Mouse (Mus musculus): Measurements from ENCODE around the gene Cfb. TPM values are rescaled to one million over a fixed set of nuclear protein-coding genes. Genes with fewer than 3 reads are reported as not detected.

Gene Cfb
- polyA plus RNA-seq, 1 experiment from 2014 or later, result 2.7 TPM

- Histone ChIP-seq H3K27me3 (ENCODE audit: poor library complexity, severe bottlenecking) (peaks cover 22% of the 10 kb centered on the region), H3K36me3 (replicated peaks) (no peaks in the 10 kb centered on the region), H3K4me1 (peaks cover 17% of the 10 kb centered on the region), H3K4me3 (no peak within 1 kb of the TSS), H3K27ac (no peak within 1 kb of the TSS; the same call in 1 of the 2 replicates), H3K9me3 (no peaks in the 10 kb centered on the region)
- WGBS, result 71% methylated on average over 11 of the region's 11 CpGs
- DNase-seq (ENCODE audit: extremely low spot score, low spot score), result no peak
Observed at GRCm38 (mm10) chr17:34879336-34879879, 17.1 kb upstream of the Cfb start, which contains the start of gene Zbtb12. Gene Zbtb12 (plus strand): TSS chr17:34879483.

GRCm38 (mm10) chr17:34874321-34874720 lies 12.0 kb upstream of the Cfb start:
- no peaks in the 10 kb centered on the region for H3K9me3 ChIP-seq
- no peaks in the 10 kb centered on the region for H3K27me3 ChIP-seq (ENCODE audit: poor library complexity, severe bottlenecking)
- peaks cover 2% of the 10 kb centered on the region for H3K4me1 ChIP-seq
- H3K4me3 ChIP-seq, result no peak overlapping the region
- WGBS, result 95% methylated on average over 6 of the region's 6 CpGs
- H3K36me3 ChIP-seq (replicated peaks), result no peaks in the 10 kb centered on the region
- no peak overlapping the region for H3K27ac ChIP-seq
- no peak for DNase-seq (ENCODE audit: extremely low spot score, low spot score)

- 72% methylated on average over 7 of the region's 7 CpGs for WGBS
- Histone ChIP-seq H3K36me3 (replicated peaks) (no peaks in the 10 kb centered on the region), H3K27ac (no peak overlapping the region), H3K4me1 (peaks cover 3% of the 10 kb centered on the region; the same call in 1 of the 2 replicates), H3K4me3 (no peak overlapping the region), H3K9me3 (no peaks in the 10 kb centered on the region), H3K27me3 (ENCODE audit: poor library complexity, severe bottlenecking) (no peaks in the 10 kb centered on the region)
- no peak for DNase-seq (ENCODE audit: extremely low spot score, low spot score)
Observed at GRCm38 (mm10) chr17:34865981-34866380, 3.7 kb upstream of the Cfb start.

GRCm38 (mm10) chr17:34861704-34862415 lies 458 bp downstream of the Cfb start:
- H3K27ac ChIP-seq, result no peak overlapping the region
- H3K36me3 ChIP-seq (replicated peaks), result peaks cover 13% of the 10 kb centered on the region
- whole genome bisulfite sequencing, result 75% methylated on average over 13 of the region's 13 CpGs
- no peaks in the 10 kb centered on the region for H3K27me3 ChIP-seq (ENCODE audit: poor library complexity, severe bottlenecking)
- DNase-seq (ENCODE audit: extremely low spot score, low spot score), result no peak
- no peaks in the 10 kb centered on the region for H3K9me3 ChIP-seq
- peaks cover 3% of the 10 kb centered on the region; the same call in 1 of the 2 replicates for H3K4me1 ChIP-seq
- H3K4me3 ChIP-seq, result no peak overlapping the region

GRCm38 (mm10) chr17:34860514-34860913 lies 1.8 kb downstream of the Cfb start:
- Histone ChIP-seq H3K36me3 (replicated peaks) (peaks cover 27% of the 10 kb centered on the region), H3K27ac (no peak overlapping the region), H3K4me1 (peaks cover 3% of the 10 kb centered on the region; the same call in 1 of the 2 replicates), H3K4me3 (no peak overlapping the region), H3K9me3 (no peaks in the 10 kb centered on the region), H3K27me3 (ENCODE audit: poor library complexity, severe bottlenecking) (no peaks in the 10 kb centered on the region)
- WGBS, result 87% methylated on average over 9 of the region's 9 CpGs
- no peak for DNase-seq (ENCODE audit: extremely low spot score, low spot score)

DNA sequence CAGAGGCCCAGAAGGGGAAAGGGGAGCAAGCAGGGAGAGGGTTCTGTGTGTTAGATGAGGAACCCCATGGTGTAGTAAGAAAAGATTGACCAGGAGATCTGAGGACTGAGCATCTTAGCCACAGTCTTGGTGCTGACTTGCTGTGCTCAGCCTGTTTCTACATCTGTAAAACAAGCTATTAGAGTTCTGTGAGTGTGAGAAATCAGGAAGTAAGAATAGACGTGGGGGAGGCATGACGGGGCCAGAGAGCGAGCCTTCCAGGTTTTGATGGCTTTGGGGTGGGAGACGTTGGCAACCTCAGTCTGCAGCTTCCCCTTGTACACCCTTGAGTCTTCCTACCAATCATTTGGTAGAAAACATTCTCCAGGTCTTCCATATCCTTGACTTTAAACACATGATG lies 3.6 kb downstream of the Cfb start:
- Histone ChIP-seq H3K9me3 (no peaks in the 10 kb centered on the region), H3K36me3 (replicated peaks) (peaks cover 45% of the 10 kb centered on the region), H3K27me3 (ENCODE audit: poor library complexity, severe bottlenecking) (no peaks in the 10 kb centered on the region), H3K27ac (no peak overlapping the region), H3K4me1 (no peaks in the 10 kb centered on the region), H3K4me3 (no peak overlapping the region)
- no peak for DNase-seq (ENCODE audit: extremely low spot score, low spot score)
- WGBS, result 86% methylated on average over 4 of the region's 4 CpGs

GRCm38 (mm10) chr17:34855825-34856224 lies 6.5 kb downstream of the Cfb start:
- 55% methylated on average over 3 of the region's 3 CpGs for WGBS
- Histone ChIP-seq H3K4me1 (peaks cover 15% of the 10 kb centered on the region), H3K9me3 (no peaks in the 10 kb centered on the region), H3K4me3 (no peak overlapping the region), H3K27ac (no peak overlapping the region), H3K27me3 (ENCODE audit: poor library complexity, severe bottlenecking) (no peaks in the 10 kb centered on the region), H3K36me3 (replicated peaks) (peaks cover 65% of the 10 kb centered on the region)
- no peak for DNase-seq (ENCODE audit: extremely low spot score, low spot score)

DNA sequence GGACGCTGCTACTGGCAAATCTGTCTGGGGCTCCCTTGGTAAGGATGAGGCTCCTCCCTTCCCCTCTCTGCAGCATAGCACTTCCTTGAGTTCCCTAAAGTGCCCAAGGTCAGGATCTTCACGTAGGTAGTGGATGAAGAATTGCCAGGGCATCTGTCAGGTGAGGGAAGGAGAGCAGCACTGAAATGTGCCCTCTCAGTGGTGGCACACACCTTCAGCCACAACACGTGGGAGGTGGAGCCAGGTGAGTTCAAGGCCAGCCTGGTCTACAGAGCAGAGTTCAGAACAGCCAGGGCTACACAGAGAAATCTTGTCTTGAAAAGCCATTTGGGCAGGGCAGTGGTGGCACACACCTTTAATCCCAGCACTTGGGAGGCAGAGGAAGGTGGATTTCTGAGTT lies 7.6 kb downstream of the Cfb start:
- Histone ChIP-seq H3K36me3 (replicated peaks) (peaks cover 65% of the 10 kb centered on the region), H3K4me1 (peaks cover 20% of the 10 kb centered on the region), H3K27me3 (ENCODE audit: poor library complexity, severe bottlenecking) (no peaks in the 10 kb centered on the region), H3K27ac (no peak overlapping the region), H3K4me3 (no peak overlapping the region), H3K9me3 (no peaks in the 10 kb centered on the region)
- no peak for DNase-seq (ENCODE audit: extremely low spot score, low spot score)
- 88% methylated on average over 3 of the region's 3 CpGs for WGBS

- Histone ChIP-seq H3K9me3 (no peaks in the 10 kb centered on the region), H3K36me3 (replicated peaks) (peaks cover 65% of the 10 kb centered on the region), H3K4me3 (no peak overlapping the region), H3K4me1 (peaks cover 31% of the 10 kb centered on the region), H3K27ac (no peak overlapping the region), H3K27me3 (ENCODE audit: poor library complexity, severe bottlenecking) (no peaks in the 10 kb centered on the region)
- WGBS, result 80% methylated on average over 8 of the region's 8 CpGs
- DNase-seq (ENCODE audit: extremely low spot score, low spot score), result no peak
Observed at GRCm38 (mm10) chr17:34853511-34853910, 8.8 kb downstream of the Cfb start.

DNA sequence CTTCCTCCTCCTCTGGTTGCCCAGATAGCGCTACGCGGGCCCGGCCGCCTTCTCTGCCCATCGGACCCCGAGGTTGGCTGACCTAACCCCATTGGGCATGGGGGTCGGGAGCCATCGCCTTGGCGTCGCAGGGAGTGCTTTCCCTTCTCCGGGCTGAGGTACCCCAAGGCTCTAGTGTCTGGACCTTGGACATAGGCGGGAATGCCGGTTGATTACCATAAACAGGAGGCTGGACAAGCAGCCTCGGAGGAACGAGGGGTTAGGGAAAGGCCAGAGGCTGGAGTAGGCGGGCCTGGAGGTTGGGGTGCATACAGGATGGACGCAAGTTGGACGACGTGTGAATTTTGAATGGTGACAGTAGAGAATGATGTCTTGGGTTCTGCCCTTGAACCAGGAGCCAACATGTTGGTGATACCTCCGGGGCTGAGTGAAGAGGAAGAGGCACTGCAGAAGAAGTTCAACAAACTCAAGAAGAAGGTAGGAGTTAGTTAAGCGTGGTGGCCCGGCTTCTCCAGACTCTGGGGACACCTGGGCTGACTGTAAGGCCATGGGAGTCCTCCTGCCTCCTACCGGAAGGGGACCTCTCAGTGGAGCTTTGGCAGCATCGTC lies 11.7 kb downstream of the Cfb start:
- Histone ChIP-seq H3K9me3 (no peaks in the 10 kb centered on the region), H3K27ac (peak overlapping the region; percentile 87), H3K4me3 (peak overlapping the region; percentile 72), H3K36me3 (replicated peaks) (peaks cover 66% of the 10 kb centered on the region), H3K4me1 (peaks cover 31% of the 10 kb centered on the region), H3K27me3 (ENCODE audit: poor library complexity, severe bottlenecking) (no peaks in the 10 kb centered on the region)
- 2% methylated on average over 25 of the region's 25 CpGs for WGBS
- no peak for DNase-seq (ENCODE audit: extremely low spot score, low spot score)

GRCm38 (mm10) chr17:34849722-34850516 lies 12.4 kb downstream of the Cfb start, which contains the start of the genes Skiv2l and Nelfe:
Gene Skiv2l (minus strand): TSS chr17:34850210.
Gene Nelfe (plus strand): TSS chr17:34850391.
- H3K9me3 ChIP-seq, result no peaks in the 10 kb centered on the region
- peak; percentile 98 for DNase-seq (ENCODE audit: extremely low spot score, low spot score)
- H3K36me3 ChIP-seq (replicated peaks), result peaks cover 66% of the 10 kb centered on the region
- under 1% methylated on average over 65 of the region's 65 CpGs for WGBS
- peak within 1 kb of the TSS; percentile 87 for H3K27ac ChIP-seq
- H3K27me3 ChIP-seq (ENCODE audit: poor library complexity, severe bottlenecking), result no peaks in the 10 kb centered on the region
- peak within 1 kb of the TSS; percentile 72 for H3K4me3 ChIP-seq
- peaks cover 31% of the 10 kb centered on the region for H3K4me1 ChIP-seq

- Histone ChIP-seq H3K4me1 (peaks cover 31% of the 10 kb centered on the region), H3K27me3 (ENCODE audit: poor library complexity, severe bottlenecking) (no peaks in the 10 kb centered on the region), H3K4me3 (no peak overlapping the region), H3K9me3 (no peaks in the 10 kb centered on the region), H3K27ac (no peak overlapping the region), H3K36me3 (replicated peaks) (peaks cover 66% of the 10 kb centered on the region)
- DNase-seq (ENCODE audit: extremely low spot score, low spot score), result no peak
- WGBS, result 93% methylated on average over 7 of the region's 7 CpGs
Observed at GRCm38 (mm10) chr17:34847615-34848014, 14.7 kb downstream of the Cfb start.
